8 mouse cellular contexts compared by ENCODE assay signal in the genomic region with DNA sequence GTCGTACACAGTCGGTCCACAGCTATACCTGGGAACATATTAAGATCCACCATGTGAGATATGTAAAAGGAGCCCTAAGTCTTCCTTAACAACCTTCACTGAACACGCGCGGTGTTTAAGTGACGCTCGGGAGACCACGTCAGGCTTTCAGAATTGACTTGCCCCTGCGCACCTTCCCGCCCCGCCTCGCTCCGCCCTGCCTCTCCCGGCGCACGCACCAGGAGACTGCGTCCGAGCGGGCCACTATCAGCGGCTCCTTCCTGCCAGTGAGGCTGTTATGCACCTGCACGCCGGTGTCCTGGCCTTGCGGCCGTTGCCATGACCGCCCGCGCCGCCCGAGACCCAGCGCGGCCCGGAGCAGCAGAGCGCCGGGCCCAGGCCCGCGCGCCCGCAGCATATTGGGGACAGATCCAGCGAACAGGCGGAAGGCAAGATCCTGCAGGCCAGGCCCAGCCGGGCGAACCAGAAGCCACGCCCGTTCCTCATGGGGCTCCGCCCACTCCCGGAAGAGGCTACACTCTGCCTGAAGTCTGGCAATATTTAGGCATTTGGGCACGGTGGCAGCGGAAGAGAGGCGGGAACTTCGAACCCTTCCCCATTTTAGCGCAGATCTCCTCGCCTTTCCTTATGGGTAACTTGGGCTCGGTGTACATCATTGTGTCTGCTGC. TPM values are rescaled to one million over a fixed set of nuclear protein-coding genes. Genes with fewer than 3 reads are reported as not detected.
DNase-seq lines count a peak whose midpoint lies in the region; ATAC-seq lines count a peak whose summit lies in the region.

A gene (minus strand): TSS at position 503 of the 668 bp plus-strand sequence.

- peak within 1 kb of the TSS; percentile 83 for H3K4me2 ChIP-seq in hindbrain, embryonic 11.5 days (replicated peaks; ENCODE audit: low read depth, low read length)

- peaks cover 5% of the 10 kb centered on the region for H3K4me1 ChIP-seq in hindbrain, embryonic 11.5 days (replicated peaks; ENCODE audit: control insufficient read depth, insufficient read depth, low read length)

- H3K4me3 ChIP-seq in hindbrain, embryonic 11.5 days (ENCODE audit: low read depth, low read length) = peak within 1 kb of the TSS; percentile 77

- peak; percentile 86 for DNase-seq in MEL-GATA-1-ER (ENCODE audit: extremely low read depth, low read depth)
- DNase-seq in cerebellum, adult 9-10 months = peak; percentile 93
- peak; percentile 74 to 91 for DNase-seq in frontal cortex, adult 2 months (ENCODE audit: extremely low spot score in 1 of 2, low spot score in 1 of 2)
- DNase-seq in hindbrain, embryonic 11.5 days (ENCODE audit: low spot score) = peak; percentile 88
- DNase-seq in layer of hippocampus, postnatal 10 days (ENCODE audit: low spot score in 2 of 2) = peak; percentile 80 to 89
- peak; percentile 97 for DNase-seq in lung, postnatal 10 days
- peak; percentile 93 for DNase-seq in ovary, postnatal 36 days (ENCODE audit: low spot score)
- peak; percentile 96 for DNase-seq in thymus, postnatal 25 days

- under 1% methylated on average over 53 of the region's 53 CpGs for WGBS in hindbrain, embryonic 11.5 days

- peak within 1 kb of the TSS; percentile 84 for H3K9ac ChIP-seq in hindbrain, embryonic 11.5 days (ENCODE audit: low read depth, low read length)

- H3K27me3 ChIP-seq in hindbrain, embryonic 11.5 days (ENCODE audit: control insufficient read depth, insufficient read depth, low read length) = no peaks in the 10 kb centered on the region

- H3K27ac ChIP-seq in hindbrain, embryonic 11.5 days (ENCODE audit: low read depth, low read length) = peak within 1 kb of the TSS; percentile 71

- H3K36me3 ChIP-seq in hindbrain, embryonic 11.5 days (ENCODE audit: control insufficient read depth, insufficient read depth, low read length) = no peaks in the 10 kb centered on the region

- no peaks in the 10 kb centered on the region for H3K9me3 ChIP-seq in hindbrain, embryonic 11.5 days (ENCODE audit: control insufficient read depth, low read length)

- ATAC-seq in hindbrain, embryonic 11.5 days (ENCODE audit: low FRiP score) = peak; percentile 69

RNA-seq across cellular contexts. Expression of the gene that starts here (rescaled TPM):
- 34.9 and 35.9 TPM in 2 replicates for polyA plus RNA-seq in frontal cortex, adult 2 months (2012; rRNA removed)
- polyA plus RNA-seq in hindbrain, embryonic 11.5 days (2014; fragmentation: Nextera tagmentation; extraction: Ambion mirVana) = 17.5 and 19.5 TPM in 2 replicates
- total RNA-seq in layer of hippocampus, postnatal 10 days (2021) = 10 to 100 TPM; 26.1 to 28.6 TPM

Comparison
In these comparisons a context has a peak if more than half of its experiments do, and no peak if none do; other contexts are left out.
1. Peak in every context shown above with its lines: DNase-seq, ATAC-seq, H3K4me3 ChIP-seq and H3K27ac ChIP-seq.